Mouse (Mus musculus): ENCODE measurements around the gene Gm47985. TPM values are rescaled to one million over a fixed set of nuclear protein-coding genes. Genes with fewer than 3 reads are reported as not detected.

The Gm47985 gene
- polyA plus RNA-seq, 1 experiment from 2014 or later = 0.60 TPM

DNA sequence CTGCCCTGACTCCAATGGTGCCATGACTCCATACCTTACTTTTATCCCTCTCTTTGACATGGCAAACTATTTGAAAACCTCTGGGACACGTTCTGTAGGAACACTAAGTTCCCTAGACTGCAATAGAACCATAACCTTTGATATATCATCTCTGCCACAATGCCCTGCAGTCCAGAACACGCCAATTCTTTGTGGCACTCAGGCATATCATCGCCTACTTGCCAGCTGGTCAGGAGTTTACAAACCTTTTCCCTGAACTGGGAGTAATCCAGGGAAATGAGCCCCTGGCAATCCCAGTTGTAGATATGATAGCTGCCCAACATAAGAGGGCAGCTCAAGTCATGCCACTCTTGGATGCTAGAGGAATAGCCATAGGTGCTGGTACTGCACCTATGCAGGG is 50.0 kb downstream of the Gm47985 start:
- H3K27ac ChIP-seq (ENCODE audit: low read depth) = no peak overlapping the region
- H3K4me3 ChIP-seq (ENCODE audit: low read depth, low read length) = no peak overlapping the region
- no peaks in the 10 kb centered on the region for H3K9me3 ChIP-seq (ENCODE audit: low read length)
- TF ChIP-seq EP300 (IDR thresholded peaks at IDR 0.05; ENCODE audit: low read depth) (no peak), CTCF (IDR thresholded peaks at IDR 0.05; ENCODE audit: low read depth) (no peak)
- ATAC-seq (no peak), DNase-seq (no peak)
- H3K27me3 ChIP-seq (ENCODE audit: insufficient read depth, low read length) = no peaks in the 10 kb centered on the region
- no peak overlapping the region for H3K9ac ChIP-seq (replicated peaks)
- 79% methylated on average over 3 of the region's 3 CpGs for WGBS (ENCODE audit: insufficient replicate concordance)
- H3K4me2 ChIP-seq (ENCODE audit: low read depth, low read length) = no peak overlapping the region
- H3K4me1 ChIP-seq (ENCODE audit: insufficient read depth) = no peaks in the 10 kb centered on the region
- no peaks in the 10 kb centered on the region for H3K36me3 ChIP-seq (replicated peaks; ENCODE audit: insufficient read depth, low read length)

DNA sequence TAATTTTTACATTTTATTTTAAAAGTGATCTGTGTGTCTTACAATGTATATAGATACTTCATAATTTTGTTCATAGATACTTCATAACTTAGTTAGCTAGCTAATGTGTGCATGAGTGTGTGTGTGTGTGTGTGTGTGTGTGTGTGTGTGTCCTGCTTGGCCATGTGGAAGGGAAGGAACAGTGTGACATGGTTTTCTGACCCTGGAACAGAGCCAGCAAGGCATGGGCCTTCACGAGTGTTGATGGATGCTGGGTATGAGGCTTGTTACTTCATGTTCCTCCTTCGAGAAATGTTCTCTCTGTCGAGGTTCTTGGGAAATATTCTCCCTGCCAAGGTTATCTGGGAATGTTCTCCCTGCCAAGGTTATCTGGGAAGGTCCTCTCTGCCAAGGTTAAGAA is 51.4 kb downstream of the Gm47985 start:
- Histone ChIP-seq H3K4me2 (ENCODE audit: low read depth, low read length) (no peak overlapping the region), H3K27me3 (ENCODE audit: insufficient read depth, low read length) (no peaks in the 10 kb centered on the region), H3K4me3 (ENCODE audit: low read depth, low read length) (no peak overlapping the region), H3K36me3 (replicated peaks; ENCODE audit: insufficient read depth, low read length) (no peaks in the 10 kb centered on the region), H3K9ac (replicated peaks) (no peak overlapping the region), H3K9me3 (ENCODE audit: low read length) (no peaks in the 10 kb centered on the region), H3K4me1 (ENCODE audit: insufficient read depth) (no peaks in the 10 kb centered on the region), H3K27ac (ENCODE audit: low read depth) (no peak overlapping the region)
- no peak for ATAC-seq
- 72% methylated on average over 3 of the region's 3 CpGs for WGBS (ENCODE audit: insufficient replicate concordance)
- DNase-seq = no peak
- no peak for TF ChIP-seq EP300 (IDR thresholded peaks at IDR 0.05; ENCODE audit: low read depth)
- no peak for TF ChIP-seq CTCF (IDR thresholded peaks at IDR 0.05; ENCODE audit: low read depth)

Other genes starting within 250 kb of the Gm47985 start
- 2.4 and 2.8 TPM in 2 replicates for gene Hmcn1, start 189.1 kb upstream of the Gm47985 start, polyA plus RNA-seq (2015; fragmentation: Nextera tagmentation; extraction: Ambion mirVana)
- 0.28 and 0.37 TPM in 2 replicates for gene Gm8947, start 9.8 kb downstream of the Gm47985 start, polyA plus RNA-seq (2015; fragmentation: Nextera tagmentation; extraction: Ambion mirVana)
- gene Gm47995, start 15.9 kb downstream of the Gm47985 start, polyA plus RNA-seq (2015; fragmentation: Nextera tagmentation; extraction: Ambion mirVana) = 0.26 and 0.31 TPM in 2 replicates
- 0.28 TPM in 1 of 2 replicates, not detected in the other for gene 3110040M04Rik, start 21.6 kb downstream of the Gm47985 start, polyA plus RNA-seq (2015; fragmentation: Nextera tagmentation; extraction: Ambion mirVana)
- gene Gm47996, start 27.6 kb downstream of the Gm47985 start, polyA plus RNA-seq (2015; fragmentation: Nextera tagmentation; extraction: Ambion mirVana) = 0.12 and 0.20 TPM in 2 replicates
- gene Ivns1abp, start 161.9 kb downstream of the Gm47985 start, polyA plus RNA-seq (2015; fragmentation: Nextera tagmentation; extraction: Ambion mirVana) = 58.5 and 68.2 TPM in 2 replicates
- 17.2 and 20.6 TPM in 2 replicates for gene Swt1, start 245.9 kb downstream of the Gm47985 start, polyA plus RNA-seq (2015; fragmentation: Nextera tagmentation; extraction: Ambion mirVana)
- 10.9 and 12.6 TPM in 2 replicates for gene Trmt1l, start 246.0 kb downstream of the Gm47985 start, polyA plus RNA-seq (2015; fragmentation: Nextera tagmentation; extraction: Ambion mirVana)